Mouse (Mus musculus) small intestine, adult 2 months (tissue): ENCODE results near the gene Pou2f1. TPM values are rescaled to one million over a fixed set of nuclear protein-coding genes. Genes with fewer than 3 reads are reported as not detected.
A peak's percentile ranks its signal among the peaks of the same experiment; 100 is the strongest.

Experiments
- H3K27ac ChIP-seq: fragments of 200-500 bp; 2 replicates; pipeline ENCODE4 v1.5.1; 2012; ENCODE audit warnings: low read depth, low read length, control low read depth, inconsistent platforms; ENCODE audit not compliant: insufficient read depth
- H3K27me3 ChIP-seq: fragments of 200-500 bp; 2 replicates; pipeline ENCODE4 v1.6.1; 2012; ENCODE audit warnings: mild to moderate bottlenecking, moderate library complexity, low read length, inconsistent platforms; ENCODE audit not compliant: control insufficient read depth, insufficient read depth
- H3K36me3 ChIP-seq: fragments of 200-500 bp; 2 replicates; pipeline ENCODE4 v1.6.1; 2012; ENCODE audit warnings: mild to moderate bottlenecking, low read length, control low read depth, inconsistent platforms; ENCODE audit not compliant: control insufficient read depth, insufficient read depth
- H3K4me1 ChIP-seq: fragments of 200-500 bp; 2 replicates; pipeline ENCODE4 v1.6.1; 2012; ENCODE audit warnings: low read length, inconsistent platforms, mixed read lengths; ENCODE audit not compliant: control insufficient read depth, insufficient read depth, insufficient read length
- H3K4me3 ChIP-seq: fragments of 200-500 bp; 2 replicates; pipeline ENCODE4 v1.5.1; 2012; ENCODE audit warnings: low read depth, mild to moderate bottlenecking, control low read depth, inconsistent platforms, low read length, moderate library complexity
- CTCF ChIP-seq: fragments of 200-500 bp; IDR thresholded peaks from 2 replicates; pipeline ENCODE4 v1.5.1; 2012; ENCODE audit warnings: low read depth, mild to moderate bottlenecking, control low read depth, inconsistent platforms, low read length, moderate library complexity, mixed read lengths; ENCODE audit not compliant: insufficient replicate concordance, insufficient read length; ENCODE audit errors: extremely low read depth
- POLR2A ChIP-seq: fragments of 200-500 bp; IDR thresholded peaks from 2 replicates; pipeline ENCODE4 v1.6.1; 2012; ENCODE audit warnings: low read depth, mild to moderate bottlenecking, control low read depth, inconsistent platforms, low read length, moderate library complexity
- WGBS: fragments of 180-500 bp; shearing (Covaris S2); methylation state at CpG from one replicate; pipeline ENCODE4 v1.1.7; 2018; 5-methylcytosine and 5-hydroxymethylcytosine counted together
- polyA plus RNA-seq: library from polyadenylated mRNA; depleted of rRNA; stranded (reverse); fragments of >200 nt; gene quantifications from 2 replicates; pipeline ENCODE4 v1.2.3, GENCODE M21; 2012

Pou2f1 gene
- polyA plus RNA-seq, 1 experiment, result 17.6 TPM

GRCm38 (mm10) chr1:166016306-166016705 lies 13.8 kb upstream of the Pou2f1 start:
- Histone ChIP-seq H3K27ac (no peak overlapping the region), H3K27me3 (no peaks in the 10 kb centered on the region), H3K4me1 (no peaks in the 10 kb centered on the region), H3K4me3 (no peak overlapping the region), H3K36me3 (no peaks in the 10 kb centered on the region)
- 26% methylated on average over 4 of the region's 4 CpGs for WGBS
- TF ChIP-seq POLR2A (no peak), CTCF (no peak)

GRCm38 (mm10) chr1:166014530-166014929 lies 12.1 kb upstream of the Pou2f1 start:
- Histone ChIP-seq H3K36me3 (no peaks in the 10 kb centered on the region), H3K27ac (no peak overlapping the region), H3K4me1 (no peaks in the 10 kb centered on the region), H3K27me3 (no peaks in the 10 kb centered on the region), H3K4me3 (no peak overlapping the region)
- 44% methylated on average over 5 of the region's 5 CpGs for WGBS
- no peak for TF ChIP-seq CTCF
- no peak for TF ChIP-seq POLR2A

- Histone ChIP-seq H3K27me3 (no peaks in the 10 kb centered on the region), H3K36me3 (no peaks in the 10 kb centered on the region), H3K27ac (no peak overlapping the region), H3K4me3 (no peak overlapping the region), H3K4me1 (no peaks in the 10 kb centered on the region)
- 96% methylated on average over 1 of the region's 1 CpGs for WGBS
- TF ChIP-seq POLR2A (no peak), CTCF (no peak)
Measured at GRCm38 (mm10) chr1:166010106-166010505, 7.6 kb upstream of the Pou2f1 start.

GRCm38 (mm10) chr1:166008634-166009350 lies 6.3 kb upstream of the Pou2f1 start:
- H3K36me3 ChIP-seq, result no peaks in the 10 kb centered on the region
- H3K27ac ChIP-seq, result no peak overlapping the region
- no peak overlapping the region for H3K4me3 ChIP-seq
- TF ChIP-seq POLR2A (no peak), CTCF (no peak)
- WGBS, result 90% methylated on average over 5 of the region's 5 CpGs
- no peaks in the 10 kb centered on the region for H3K4me1 ChIP-seq
- no peaks in the 10 kb centered on the region for H3K27me3 ChIP-seq

GRCm38 (mm10) chr1:166007026-166007425 lies 4.5 kb upstream of the Pou2f1 start:
- Histone ChIP-seq H3K27me3 (no peaks in the 10 kb centered on the region), H3K4me1 (no peaks in the 10 kb centered on the region), H3K36me3 (no peaks in the 10 kb centered on the region), H3K27ac (no peak overlapping the region), H3K4me3 (no peak overlapping the region)
- TF ChIP-seq POLR2A, result no peak
- TF ChIP-seq CTCF, result no peak
- WGBS, result 40% methylated on average over 3 of the region's 3 CpGs

- TF ChIP-seq CTCF (no peak), POLR2A (peak; percentile 36; the same call in 1 of the 2 replicates)
- 0 out of 2 replicates have a peak, but pooled peaks cover 2% of the 10 kb centered on the region for H3K4me1 ChIP-seq
- no peaks in the 10 kb centered on the region for H3K36me3 ChIP-seq
- peak overlapping the region; percentile 60 for H3K27ac ChIP-seq
- peak overlapping the region; percentile 66 for H3K4me3 ChIP-seq
- no peaks in the 10 kb centered on the region for H3K27me3 ChIP-seq
- under 1% methylated on average over 61 of the region's 61 CpGs for WGBS
Measured at GRCm38 (mm10) chr1:166003181-166004022, 924 bp upstream of the Pou2f1 start.
